Mouse (Mus musculus) frontal cortex, adult (tissue): Measurements from ENCODE around the gene Ddx23.
A peak's percentile ranks its signal among the peaks of the same experiment; 100 is the strongest.

ENCODE experiments used
- ATAC-seq: cut with Nextera tagmentation; 2 replicates; pipeline ENCODE4 v1.9.2; 2017; ENCODE audit warnings: mild to moderate bottlenecking, moderate library complexity, mixed read lengths; ENCODE audit not compliant: low TSS enrichment

The Ddx23 gene

DNA sequence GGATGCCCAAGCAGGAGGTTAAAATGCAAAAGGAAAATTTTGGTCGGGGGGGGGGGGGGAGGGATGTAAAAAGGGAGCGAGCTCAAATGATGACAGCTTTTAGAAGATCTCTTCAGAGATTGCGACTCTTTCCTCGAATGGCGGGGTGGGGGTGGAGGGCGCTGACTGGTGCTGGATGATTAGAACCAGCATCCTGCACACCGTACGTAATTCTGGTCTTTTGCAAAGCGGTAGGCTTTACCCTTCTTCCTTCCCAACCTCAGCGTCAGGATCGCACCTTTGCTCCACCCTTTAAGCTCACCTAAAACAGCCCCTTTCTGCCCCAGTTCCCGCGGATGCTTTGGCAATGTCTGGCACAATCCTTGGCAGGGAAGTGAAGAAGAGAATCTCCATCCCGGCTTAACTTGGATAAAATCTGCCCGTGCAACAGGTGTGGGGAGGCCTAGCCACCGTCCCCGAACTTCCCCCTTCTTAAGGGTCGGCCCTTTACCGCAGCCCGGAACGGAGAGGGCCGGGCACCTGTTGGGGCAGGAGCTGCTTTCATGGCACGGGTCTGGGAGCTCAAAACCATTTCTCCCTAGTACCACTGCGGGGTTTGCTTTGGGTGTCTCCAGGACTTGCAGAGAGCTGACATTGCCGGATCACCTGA is 28.7 kb downstream of the Ddx23 start:
- no peak for ATAC-seq

DNA sequence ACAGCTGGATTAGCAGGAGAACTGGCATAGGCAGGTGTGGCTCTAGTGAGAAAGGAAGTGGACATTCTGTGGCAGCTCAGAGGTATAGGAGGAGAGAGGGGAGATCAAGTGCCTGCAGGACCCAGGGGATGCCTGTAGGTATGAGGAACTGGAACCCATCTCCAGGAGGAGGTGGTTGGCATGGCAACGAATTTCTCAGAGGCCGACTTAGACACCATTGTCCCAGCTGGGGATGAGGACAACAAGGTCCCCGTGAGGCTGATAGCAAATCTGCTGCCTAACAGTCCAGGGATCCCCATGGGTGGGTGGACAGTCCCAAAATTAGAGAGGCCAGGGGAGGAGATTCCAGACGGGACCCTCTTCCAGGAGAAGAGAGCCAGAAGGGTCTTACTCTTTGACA is 29.8 kb downstream of the Ddx23 start:
- no peak for ATAC-seq

DNA sequence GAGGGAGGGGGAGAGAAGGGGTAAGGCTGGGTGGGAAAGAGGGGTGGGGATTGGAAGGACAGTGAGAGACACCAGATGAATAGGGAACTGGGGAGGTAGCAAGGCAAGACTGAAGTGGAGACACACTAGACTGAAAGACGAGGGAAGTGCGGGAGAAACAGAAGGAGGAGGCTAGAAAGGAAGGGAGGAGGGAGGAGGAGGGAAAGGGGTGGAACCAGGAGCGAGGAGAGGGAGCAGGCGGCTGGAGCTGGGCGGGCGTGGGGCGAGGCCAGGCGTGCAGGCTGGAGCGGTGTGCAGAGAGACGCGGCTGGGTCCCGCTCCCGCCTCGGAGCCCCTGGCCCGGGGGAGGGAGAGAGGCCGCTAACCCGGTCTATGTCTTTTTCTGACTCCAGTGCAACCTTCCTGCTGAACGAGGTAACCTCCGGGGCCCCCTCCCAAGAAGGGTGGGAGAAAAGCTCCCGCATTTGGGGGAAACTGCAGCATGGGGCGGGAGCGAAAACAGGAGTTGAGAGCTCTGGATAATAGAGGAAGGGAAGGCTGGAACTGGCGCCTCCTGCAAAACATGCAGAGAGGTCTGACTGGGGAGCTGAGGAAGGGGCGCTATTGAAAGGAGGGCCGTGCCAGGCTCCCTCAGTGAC is 30.5 kb downstream of the Ddx23 start:
- peak; percentile 29; the same call in 1 of the 2 replicates for ATAC-seq

DNA sequence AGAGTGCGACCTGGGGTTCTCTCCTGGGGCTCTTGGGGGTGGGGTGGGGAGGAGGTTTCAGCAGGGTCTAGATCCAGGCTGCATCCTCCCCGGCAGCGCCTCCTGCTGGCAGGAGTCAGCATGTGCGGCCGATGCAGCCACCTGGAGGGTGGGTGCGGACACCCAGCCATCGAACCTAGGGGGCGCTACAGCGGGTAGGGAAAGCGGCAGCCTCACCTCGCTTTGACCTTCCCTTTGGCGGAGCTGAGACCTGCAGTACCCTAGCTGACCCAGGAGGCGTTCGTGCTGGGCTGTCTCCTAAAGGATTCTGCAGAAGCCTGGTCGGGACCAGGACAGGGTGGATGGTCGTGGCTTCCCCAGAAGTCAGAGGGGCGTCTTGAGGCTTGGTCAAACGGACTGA is 31.2 kb downstream of the Ddx23 start:
- ATAC-seq, result no peak

DNA sequence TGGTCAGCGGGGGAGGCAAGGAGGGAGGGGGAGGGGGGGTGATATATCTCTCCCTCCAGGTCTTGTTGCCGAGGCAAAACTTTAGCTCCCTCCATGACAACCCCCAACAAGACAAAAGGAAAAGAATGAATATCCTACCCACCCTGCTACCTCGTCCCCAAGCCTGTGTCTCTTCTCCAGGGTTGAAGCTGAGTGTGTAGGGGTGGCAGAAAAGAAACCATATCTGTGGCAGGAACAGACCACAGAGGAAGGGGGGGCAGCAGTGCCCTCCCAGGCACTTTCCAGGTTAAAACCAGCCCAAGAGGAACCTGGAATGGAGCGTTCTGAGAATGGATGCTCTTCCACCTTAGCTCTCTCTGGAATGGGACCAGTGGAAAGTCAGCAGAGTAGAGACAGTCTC is 32.2 kb downstream of the Ddx23 start, which contains the start of gene Cacnb3:
Cacnb3 (plus strand) TSS at position 301 of the 400 bp plus-strand sequence.
- ATAC-seq, result no peak

DNA sequence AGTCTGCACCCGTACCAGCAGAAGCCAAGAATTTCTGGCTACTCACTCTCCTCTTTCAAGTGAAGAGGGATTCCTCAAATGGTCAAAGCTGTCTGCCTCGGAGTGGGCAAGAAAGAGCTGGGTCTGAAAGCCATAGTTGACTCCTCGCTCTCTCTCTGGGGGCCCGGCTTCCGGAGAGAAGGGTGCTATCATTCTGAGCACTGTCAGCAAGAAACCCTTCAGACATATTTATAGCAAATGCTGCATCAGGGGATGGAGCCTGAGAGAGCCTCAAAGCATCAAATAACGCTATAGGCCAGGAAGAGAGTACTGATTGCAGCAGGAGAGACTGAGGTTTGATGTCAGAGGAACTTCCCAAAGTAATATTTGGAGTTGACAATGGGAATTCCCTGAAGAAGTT is 33.2 kb downstream of the Ddx23 start:
- ATAC-seq, result no peak

DNA sequence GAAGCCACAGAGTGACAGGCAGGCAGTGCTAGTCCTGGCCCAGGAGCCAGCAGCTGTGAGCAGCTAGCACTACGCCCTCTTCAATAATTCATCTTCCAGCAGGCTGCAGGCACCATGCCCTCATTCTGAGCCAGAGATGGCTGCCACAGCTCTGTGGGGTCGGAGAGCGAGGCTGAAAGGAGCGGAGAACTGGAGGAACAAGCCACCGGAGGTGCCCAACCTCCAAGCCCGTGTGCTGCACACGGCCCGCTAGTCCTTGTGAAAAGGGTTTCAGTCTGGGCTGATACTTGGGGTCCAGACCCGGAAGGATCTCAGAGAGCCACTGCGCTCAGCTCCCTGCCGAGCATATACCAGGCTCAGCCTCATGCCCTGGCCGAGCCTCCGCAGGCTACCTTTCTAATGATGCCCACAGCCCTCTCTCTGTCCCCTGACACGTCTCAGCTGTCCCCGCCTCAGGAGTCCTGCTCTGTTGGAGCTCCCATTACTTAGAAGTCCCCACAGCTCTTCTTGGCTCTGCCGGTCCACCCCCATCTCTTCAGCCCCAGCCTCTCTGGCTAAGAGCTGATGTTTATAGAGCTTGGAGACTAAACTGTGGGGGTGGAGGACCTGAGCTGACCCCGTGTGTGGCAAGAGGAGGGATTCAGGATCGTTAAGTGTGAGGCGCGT is 34.0 kb downstream of the Ddx23 start:
- peak; percentile 26; the same call in 1 of the 2 replicates for ATAC-seq

DNA sequence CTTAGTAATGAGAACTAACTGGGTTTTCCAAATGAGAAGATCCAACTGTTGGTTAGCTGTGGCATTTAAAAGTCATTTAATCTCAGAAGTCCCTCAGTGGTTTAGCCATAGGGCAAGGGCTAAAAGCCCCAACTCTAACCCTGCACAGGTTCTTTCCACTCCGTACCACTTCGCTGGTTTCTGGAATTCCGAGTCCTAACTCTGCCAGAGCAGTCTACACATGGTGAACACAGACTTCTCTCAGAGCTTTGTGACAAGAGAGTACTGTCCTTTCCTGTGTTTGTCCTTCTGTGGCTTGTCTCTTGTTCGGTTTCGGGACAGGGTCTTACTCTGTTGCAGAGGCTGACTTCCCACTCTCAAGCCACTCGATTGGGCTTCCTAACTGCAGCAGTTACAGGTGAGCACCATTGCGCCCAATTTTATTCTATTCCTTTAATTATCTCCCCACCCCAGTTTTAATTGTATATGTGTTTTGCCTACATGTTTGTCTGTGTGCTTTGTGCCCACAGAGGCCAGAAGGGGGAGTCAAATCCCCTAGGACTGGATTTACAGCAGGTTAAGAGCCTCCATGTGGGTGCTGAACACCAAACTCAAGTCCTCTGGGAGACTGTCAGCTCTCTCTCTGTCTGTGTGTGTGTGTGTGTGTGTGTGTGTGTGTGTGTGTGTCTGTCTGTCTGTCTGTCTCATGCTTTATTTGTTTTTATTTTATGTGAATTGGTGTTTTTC is 36.0 kb downstream of the Ddx23 start:
- no peak for ATAC-seq

DNA sequence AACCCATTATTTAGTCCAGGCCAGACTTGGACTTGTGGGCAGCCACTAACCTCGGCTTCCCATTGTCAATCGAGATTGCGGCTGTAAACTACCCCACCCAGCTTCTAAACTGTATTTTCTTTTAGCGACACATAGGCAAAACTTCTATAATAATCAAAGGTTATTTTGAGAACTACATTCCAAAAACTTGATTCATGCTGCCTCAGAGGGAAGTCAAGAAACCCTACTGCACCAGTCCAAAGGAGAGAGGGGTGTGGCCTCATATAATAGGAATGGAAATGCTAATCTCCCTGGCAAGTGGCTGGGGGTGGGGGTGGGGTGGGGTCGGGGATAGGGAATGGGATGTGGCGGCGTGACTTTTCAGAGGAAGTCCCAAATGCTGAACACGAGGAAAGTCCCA is 36.6 kb downstream of the Ddx23 start:
- no peak for ATAC-seq

DNA sequence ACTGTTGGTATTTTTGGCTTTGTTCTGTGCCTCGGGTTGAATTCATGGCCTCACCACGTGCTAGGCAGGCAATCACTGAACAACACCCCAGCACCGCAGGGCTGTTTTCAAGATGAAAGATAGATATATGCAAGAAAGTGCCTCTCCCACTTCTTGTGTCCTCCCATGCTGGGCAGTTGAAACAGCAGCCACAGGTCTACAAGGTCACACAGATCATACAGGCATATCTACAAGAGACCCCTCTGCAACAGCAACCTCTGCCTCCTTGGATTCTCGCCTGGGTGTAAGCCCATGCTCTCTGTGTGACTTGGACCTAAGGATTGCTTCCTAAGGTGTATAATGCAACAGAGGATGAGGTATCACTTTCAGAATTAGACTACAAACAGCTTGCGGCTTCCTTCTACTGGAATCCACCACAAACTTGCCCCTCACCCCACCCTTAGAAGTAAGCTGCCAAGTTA is 39.3 kb downstream of the Ddx23 start:
- no peak for ATAC-seq

DNA sequence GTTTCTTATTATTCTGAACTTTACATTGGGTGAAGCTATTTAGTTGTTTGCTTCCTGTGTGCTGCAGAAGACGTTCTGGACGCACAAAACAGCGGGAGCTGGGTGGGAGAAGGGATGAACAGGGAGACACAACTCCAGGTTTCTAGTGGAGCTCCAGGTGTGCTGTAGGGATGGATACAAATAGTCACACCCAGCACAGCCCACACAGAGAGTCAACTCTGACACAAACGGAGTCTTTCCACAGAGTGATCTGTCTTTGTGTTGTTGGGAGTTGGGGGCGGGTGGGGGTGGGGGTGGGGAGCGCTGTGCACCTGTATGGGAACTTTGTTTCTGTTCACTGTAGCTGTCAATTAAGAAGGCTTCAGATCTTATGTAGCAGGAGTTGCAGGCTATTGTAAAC is 40.0 kb downstream of the Ddx23 start:
- ATAC-seq, result no peak

DNA sequence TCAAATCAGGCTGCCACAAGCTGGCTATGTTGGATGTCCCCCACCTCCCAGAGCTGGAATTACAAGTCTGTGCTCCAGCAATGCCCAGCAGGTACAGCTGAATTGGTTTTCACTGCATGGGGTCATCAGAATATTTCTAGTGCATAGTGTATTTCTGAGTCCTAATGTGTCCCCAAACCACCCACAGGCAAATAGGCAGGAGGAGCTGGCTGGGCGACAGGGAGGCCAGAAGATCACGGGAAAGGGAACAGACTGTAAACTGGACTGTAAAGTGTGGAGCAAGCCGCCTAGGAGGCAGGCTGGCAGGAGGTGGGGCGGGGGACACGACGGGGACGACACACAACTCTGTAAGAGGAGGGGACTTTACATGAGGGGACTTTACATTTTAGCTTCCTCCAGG is 40.5 kb downstream of the Ddx23 start:
- no peak for ATAC-seq

DNA sequence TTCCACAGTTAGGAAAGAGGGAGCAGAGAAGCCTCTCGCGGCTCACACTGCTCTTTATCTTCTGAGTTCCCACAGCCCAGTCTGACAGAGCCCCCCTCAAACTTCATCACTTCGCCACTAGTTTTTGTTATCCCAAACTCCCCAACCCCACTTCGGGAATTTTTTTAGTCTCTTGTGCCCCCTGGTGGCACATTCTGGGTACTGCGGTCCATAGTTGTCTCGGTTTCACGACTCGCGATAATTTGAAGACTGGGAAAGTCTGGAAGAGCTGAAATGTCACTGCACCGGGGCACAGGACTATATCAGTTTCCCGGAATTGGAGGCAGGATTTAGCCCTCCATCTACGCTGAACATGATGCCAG is 45.5 kb downstream of the Ddx23 start:
- ATAC-seq, result peak; percentile 38; the same call in 1 of the 2 replicates

DNA sequence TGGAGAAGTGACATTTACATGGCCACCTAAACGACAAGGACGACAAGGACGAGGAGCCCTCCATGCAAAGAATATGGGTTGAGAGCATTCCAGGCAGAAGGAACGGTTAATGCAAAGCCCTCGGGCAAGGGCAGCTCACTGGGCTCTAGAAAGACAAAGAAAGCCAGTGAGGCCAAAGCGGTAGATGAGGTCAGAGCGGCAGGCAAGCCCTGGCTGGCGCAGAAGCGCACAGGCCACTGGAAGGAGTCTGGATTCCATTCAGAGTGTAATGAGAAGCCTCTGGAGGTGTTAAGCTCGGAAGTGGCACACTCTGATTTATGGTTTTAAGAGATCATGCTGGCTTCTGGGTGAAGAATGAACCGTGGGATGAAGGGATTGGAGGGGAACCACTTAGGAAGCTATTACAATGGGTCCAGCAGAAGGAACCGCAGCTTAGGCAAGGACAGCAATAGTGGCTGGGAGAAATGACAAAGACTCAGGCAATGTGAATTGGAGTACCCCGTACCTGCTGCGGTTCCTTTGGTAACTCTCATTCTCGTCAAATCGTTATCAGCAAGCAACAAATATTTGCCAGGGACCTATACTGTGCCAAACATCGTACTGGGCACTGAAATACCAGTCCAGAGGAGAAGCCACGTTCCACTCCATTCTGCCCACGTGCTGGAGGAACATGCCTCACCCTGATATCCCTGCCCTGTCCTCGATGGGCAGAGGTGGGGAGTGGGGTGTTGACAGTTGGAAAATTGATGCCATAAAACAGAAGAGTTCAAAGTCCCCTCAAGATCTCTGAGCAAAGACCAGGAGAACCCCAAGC is 46.1 kb downstream of the Ddx23 start:
- no peak for ATAC-seq

DNA sequence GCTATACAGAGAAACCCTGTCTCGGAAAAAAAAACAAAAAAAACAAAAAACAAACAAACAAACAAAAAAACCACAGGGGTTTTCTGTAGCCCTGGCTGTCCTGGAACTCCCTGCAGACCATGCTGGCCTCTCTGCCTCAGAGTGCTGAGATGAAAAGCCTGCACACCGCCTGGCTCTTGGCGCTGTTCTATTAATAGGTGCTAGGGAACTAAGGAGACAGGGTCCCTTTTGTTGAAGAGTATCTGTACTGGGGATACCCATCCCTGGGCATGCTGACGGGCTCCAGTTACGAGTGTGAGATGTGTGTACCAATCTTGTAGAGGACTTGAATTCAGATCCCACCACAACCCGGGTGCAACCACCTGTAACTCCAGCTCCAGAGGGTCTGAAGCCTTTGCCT is 46.9 kb downstream of the Ddx23 start:
- ATAC-seq, result no peak

DNA sequence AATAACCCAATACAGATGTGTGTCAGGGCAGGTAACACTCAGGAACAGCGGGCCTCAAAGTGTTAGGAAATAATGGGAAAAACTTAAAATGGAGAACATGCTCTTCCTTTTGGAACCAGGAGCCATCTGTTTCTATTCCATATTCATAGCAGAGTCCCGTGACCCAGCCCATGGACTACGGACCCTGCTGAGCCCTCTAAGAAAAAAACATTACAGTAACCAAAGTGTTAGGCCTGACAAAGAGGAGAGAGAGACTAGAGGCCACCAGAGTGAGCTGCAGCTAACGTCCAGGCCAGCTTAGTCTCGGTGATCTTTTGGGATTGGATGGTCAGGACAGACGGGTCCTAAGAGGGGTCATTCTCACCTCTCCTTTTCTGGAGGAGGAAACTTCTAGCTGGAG is 47.7 kb downstream of the Ddx23 start:
- no peak for ATAC-seq

DNA sequence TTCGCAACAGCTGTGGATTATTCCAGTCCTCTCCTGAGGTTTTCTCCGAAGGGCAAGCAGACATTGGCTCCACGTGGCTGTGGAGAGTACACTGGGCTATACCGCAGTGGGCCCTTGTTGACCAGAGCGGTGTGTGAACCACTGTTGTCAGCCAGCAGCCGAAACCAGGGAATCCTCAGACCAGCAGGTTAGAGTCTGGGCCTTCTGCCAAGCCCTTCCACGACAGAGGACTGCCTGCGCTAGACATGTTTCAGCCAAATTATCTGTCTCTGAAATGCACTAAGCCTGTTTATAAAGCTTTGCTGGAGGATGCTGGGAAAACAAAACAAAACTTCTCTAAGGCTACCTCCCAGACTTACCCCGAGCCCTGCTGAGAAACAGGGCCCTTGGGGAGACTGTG is 48.1 kb downstream of the Ddx23 start:
- no peak for ATAC-seq

DNA sequence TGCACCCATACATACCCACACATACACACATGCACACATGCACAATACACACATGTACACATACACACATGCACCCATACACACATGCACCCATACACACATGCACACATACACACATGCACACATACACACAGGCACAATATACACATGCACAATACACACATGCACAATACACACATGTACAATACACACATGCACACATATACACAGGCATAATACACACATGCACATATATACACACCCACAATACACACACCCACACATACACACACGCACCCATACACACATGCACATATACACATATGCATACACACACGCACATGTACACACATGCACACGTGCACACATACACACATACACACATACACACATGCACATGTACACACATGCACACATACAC is 50.5 kb downstream of the Ddx23 start:
- no peak for ATAC-seq

DNA sequence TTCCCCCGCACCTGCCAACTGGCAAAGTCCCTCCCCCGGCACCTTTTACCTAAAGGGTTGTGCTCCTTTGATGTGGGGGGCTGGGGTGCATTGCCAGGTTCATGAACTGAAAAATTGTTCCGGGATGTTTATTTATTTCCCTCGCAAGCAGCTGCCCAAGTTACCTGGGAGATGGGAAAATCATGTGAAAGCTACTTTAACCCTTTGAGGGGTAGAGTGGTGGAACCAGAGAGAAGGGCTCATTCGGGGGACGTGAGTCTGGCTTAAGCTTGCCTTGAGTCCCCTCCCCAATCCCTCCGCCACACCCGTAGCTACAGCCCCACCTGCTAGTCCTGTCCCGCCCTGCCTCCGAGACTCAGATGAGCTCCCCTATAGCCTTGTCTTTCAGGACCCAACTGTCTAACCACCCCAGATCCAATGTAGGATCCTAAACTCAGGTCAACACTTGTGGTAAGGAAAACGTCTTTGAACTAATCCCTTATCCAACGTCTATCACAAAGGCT is 52.5 kb downstream of the Ddx23 start:
- ATAC-seq, result no peak

DNA sequence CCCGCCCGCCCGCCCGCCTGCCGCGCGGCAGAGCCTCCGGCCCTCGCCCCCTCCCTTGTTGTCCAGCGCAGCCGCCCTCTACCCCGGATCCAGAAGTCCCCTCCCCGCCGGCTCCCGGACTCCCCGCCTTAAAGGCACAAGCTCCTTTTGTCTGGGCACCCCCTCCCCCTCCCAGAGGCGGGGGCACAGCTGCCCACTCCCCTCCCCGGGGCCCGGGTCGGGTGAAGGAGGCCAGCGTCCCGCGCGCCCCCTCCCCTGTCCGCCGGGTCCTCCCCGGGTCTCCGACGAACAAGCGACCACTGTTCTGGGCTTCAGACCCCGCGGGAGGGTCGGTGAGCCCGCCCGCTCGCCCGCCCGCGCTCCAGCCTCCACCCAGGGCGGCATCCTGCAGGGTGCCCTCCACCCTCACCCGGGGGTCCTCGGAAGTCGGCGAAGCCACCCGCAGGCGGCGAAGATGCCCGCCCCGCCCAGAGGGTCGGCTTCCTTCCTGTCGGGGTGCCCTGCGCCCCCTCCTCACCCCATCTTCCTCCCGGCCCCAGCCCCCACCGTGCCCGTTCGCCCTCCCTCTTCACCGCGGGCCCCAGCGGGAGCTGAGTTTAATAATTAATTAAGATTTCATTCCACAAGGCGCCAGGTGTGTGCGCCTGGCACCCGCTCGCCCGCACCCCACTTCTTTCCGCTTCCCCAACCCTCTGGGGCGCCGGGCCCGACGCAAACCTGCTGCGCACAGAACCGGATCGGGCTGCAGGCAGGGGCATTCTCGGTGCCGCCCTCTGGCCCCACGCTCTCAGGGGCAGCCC is 53.2 kb downstream of the Ddx23 start, which contains the start of gene Adcy6:
Adcy6 (minus strand) TSS at position 746 of the 800 bp plus-strand sequence.
- peak; percentile 76 for ATAC-seq
